Mouse (Mus musculus) stomach, postnatal 0 days (tissue): ENCODE measurements around the gene Spats1. TPM values are rescaled to one million over a fixed set of nuclear protein-coding genes. Genes with fewer than 3 reads are reported as not detected.
A peak's percentile ranks its signal among the peaks of the same experiment; 100 is the strongest.

Source experiments
- ATAC-seq: fragments of 200-750 bp; cut with Nextera tagmentation; 2 replicates; pipeline ENCODE4 v1.8.0; 2017; ENCODE audit not compliant: low FRiP score, low TSS enrichment
- DNase-seq: peaks from one replicate; pipeline ENCODE4 v3.0.0-alpha.2; 2016; ENCODE audit warnings: low spot score
- H3K27ac ChIP-seq: fragments of 300-500 bp; sonication (generic); replicated peaks from 2 replicates; pipeline ENCODE4 v1.5.1; 2014; ENCODE audit warnings: mild to moderate bottlenecking, control low read depth
- H3K27me3 ChIP-seq: fragments of 300-500 bp; sonication (generic); 2 replicates; pipeline ENCODE4 v1.6.1; 2014; ENCODE audit warnings: low read length; ENCODE audit not compliant: control insufficient read depth, insufficient read depth
- H3K36me3 ChIP-seq: fragments of 300-500 bp; sonication (generic); 2 replicates; pipeline ENCODE4 v1.6.1; 2014; ENCODE audit warnings: low read length, mixed read lengths; ENCODE audit not compliant: control insufficient read depth, insufficient read depth
- H3K4me1 ChIP-seq: fragments of 300-500 bp; sonication (generic); replicated peaks from 2 replicates; pipeline ENCODE4 v1.6.1; 2014; ENCODE audit warnings: antibody characterized with exemption; ENCODE audit not compliant: control insufficient read depth, insufficient read depth
- H3K4me2 ChIP-seq: fragments of 300-500 bp; sonication (generic); replicated peaks from 2 replicates; pipeline ENCODE4 v1.6.1; 2014; ENCODE audit warnings: low read depth, mild to moderate bottlenecking, control low read depth, moderate library complexity
- H3K4me3 ChIP-seq: fragments of 300-500 bp; sonication (generic); 2 replicates; pipeline ENCODE4 v1.5.1; 2014; ENCODE audit warnings: low read depth, low read length, control low read depth
- H3K9ac ChIP-seq: fragments of 300-500 bp; sonication (generic); 2 replicates; pipeline ENCODE4 v1.6.1; 2014; ENCODE audit warnings: mild to moderate bottlenecking, low read length, control low read depth, mixed read lengths
- H3K9me3 ChIP-seq: fragments of 300-500 bp; sonication (generic); 2 replicates; pipeline ENCODE4 v1.6.1; 2016; ENCODE audit warnings: low read length; ENCODE audit not compliant: control insufficient read depth
- CTCF ChIP-seq: IDR thresholded peaks from 2 replicates; pipeline ENCODE4 v1.5.1; 2016; ENCODE audit warnings: antibody characterized with exemption, low read depth, mild to moderate bottlenecking, moderate library complexity
- EP300 ChIP-seq: optimal IDR thresholded peaks from 2 replicates; pipeline ENCODE3; 2016; ENCODE audit warnings: antibody characterized with exemption
- WGBS: fragments of 180-500 bp; shearing (Covaris S2); extraction: QIAGEN DNeasy Blood & Tissue Kit; methylation state at CpG from one replicate; pipeline ENCODE4 v1.1.7; 2014; 5-methylcytosine and 5-hydroxymethylcytosine counted together
- polyA plus RNA-seq: library from polyadenylated mRNA; unstranded; fragments of >200 nt; fragmentation: Nextera tagmentation; extraction: Ambion mirVana; gene quantifications from 2 replicates; pipeline ENCODE4 v1.2.1, GENCODE M21; 2015

The Spats1 gene
- polyA plus RNA-seq, 1 experiment from 2014 or later, result 0.24 TPM

DNA sequence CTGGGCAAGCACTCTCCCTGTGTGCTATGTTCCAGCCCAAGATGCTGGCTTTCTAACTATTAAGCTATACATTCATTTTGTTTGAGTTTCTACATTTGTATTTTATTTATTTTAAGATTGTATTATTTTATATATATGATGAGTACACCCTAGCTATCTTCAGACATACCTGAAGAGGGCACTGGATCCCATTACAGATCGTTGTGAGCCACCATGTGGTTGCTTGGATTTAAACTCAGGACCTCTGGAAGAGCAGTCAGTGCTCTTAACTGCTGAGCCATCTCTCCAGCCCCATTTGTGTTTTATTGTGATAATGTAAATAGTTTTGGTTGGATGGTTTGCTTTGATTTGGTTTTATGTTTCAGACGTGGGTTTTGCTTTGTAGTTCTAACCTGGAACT is 24.3 kb upstream of the Spats1 start:
- H3K9me3 ChIP-seq, result no peaks in the 10 kb centered on the region
- H3K4me2 ChIP-seq, result no peak overlapping the region
- TF ChIP-seq CTCF (no peak), EP300 (no peak)
- DNase-seq, result no peak
- H3K36me3 ChIP-seq, result no peaks in the 10 kb centered on the region
- WGBS, result 36% methylated on average over 2 of the region's 2 CpGs
- ATAC-seq, result no peak
- H3K4me1 ChIP-seq, result no peaks in the 10 kb centered on the region
- no peak overlapping the region for H3K9ac ChIP-seq
- H3K27ac ChIP-seq, result no peak overlapping the region
- H3K27me3 ChIP-seq, result no peaks in the 10 kb centered on the region
- no peak overlapping the region for H3K4me3 ChIP-seq

DNA sequence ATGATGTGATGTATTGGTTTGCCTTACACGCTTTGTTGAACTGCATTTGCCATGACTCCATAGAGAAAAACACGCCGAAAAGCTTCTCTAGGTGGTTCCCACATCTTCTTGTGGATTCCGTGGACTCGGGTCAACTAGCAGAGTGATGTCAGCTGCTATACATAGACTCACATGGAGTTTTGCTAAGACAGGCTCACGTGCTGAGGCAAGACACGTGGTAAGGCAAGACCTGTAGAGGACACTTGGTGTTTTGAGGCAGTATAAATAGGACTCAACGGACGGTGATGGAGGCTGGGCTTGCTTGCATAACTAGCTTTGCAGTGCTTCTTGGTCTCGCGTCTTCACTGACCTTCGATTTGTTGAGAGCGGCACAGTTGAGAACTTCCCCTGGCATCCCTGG is 23.2 kb upstream of the Spats1 start:
- ATAC-seq (no peak), DNase-seq (no peak)
- H3K4me1 ChIP-seq, result no peaks in the 10 kb centered on the region
- TF ChIP-seq EP300, result no peak
- no peak for TF ChIP-seq CTCF
- WGBS, result 79% methylated on average over 13 of the region's 13 CpGs
- H3K36me3 ChIP-seq, result no peaks in the 10 kb centered on the region
- H3K27ac ChIP-seq, result no peak overlapping the region
- H3K9me3 ChIP-seq, result no peaks in the 10 kb centered on the region
- no peak overlapping the region for H3K4me2 ChIP-seq
- no peaks in the 10 kb centered on the region for H3K27me3 ChIP-seq
- H3K4me3 ChIP-seq, result no peak overlapping the region
- no peak overlapping the region for H3K9ac ChIP-seq

DNA sequence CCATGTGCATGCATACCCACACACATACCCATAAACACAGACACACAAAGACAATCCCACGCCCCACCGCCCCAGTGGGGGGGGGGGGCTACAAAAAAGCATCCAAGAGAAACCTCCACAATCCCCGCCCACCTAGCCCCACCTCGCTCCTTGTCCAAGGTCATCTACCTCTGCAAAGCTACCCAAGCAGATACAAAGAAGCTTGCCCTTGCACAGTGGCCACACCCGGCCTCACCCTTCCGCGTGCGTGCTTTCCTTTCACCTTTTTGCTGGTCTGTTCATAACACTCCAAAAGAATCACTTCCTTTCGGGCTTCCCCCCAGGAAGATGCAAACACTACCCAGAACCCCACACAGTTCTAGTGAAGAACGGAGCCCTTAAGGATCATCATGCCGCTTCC is 20.2 kb upstream of the Spats1 start:
- H3K4me1 ChIP-seq, result no peaks in the 10 kb centered on the region
- no peak overlapping the region for H3K9ac ChIP-seq
- TF ChIP-seq EP300, result no peak
- TF ChIP-seq CTCF, result no peak
- ATAC-seq (peak; percentile 51; the same call in 1 of the 2 replicates), DNase-seq (peak; percentile 54)
- WGBS, result 55% methylated on average over 11 of the region's 11 CpGs
- no peaks in the 10 kb centered on the region for H3K36me3 ChIP-seq
- no peak overlapping the region for H3K27ac ChIP-seq
- H3K9me3 ChIP-seq, result no peaks in the 10 kb centered on the region
- no peak overlapping the region for H3K4me2 ChIP-seq
- H3K4me3 ChIP-seq, result no peak overlapping the region
- no peaks in the 10 kb centered on the region for H3K27me3 ChIP-seq

DNA sequence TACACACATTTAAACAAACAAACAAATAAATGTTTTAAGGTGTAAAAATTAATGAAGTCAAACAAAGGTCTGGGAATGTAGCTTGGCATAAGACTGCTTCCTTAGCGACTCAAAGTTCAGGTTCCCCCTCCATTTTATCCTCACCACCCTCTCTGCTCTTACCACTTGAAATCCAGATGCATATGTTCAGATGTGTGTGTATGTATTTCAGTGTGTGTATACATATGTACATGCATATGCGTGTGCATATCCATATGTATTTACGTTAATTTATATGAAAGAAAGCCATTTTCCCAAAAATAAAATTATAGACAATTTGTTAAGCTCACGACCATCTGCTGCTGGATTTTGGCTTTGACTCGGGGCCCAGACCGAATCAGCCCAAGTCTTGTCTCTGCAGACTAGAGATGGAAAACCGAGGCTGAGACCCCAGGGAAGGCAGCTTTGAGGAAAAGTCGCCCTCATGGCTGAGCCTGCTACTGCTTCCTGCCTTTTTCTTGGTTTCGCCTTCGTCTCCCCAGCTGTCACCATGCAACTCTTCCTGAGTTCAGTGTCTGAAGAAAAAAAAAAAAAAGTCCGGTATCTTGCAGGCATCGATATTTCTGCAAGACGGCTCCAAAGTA is 15.4 kb upstream of the Spats1 start:
- DNase-seq (no peak), ATAC-seq (no peak)
- Histone ChIP-seq H3K9me3 (no peaks in the 10 kb centered on the region), H3K27me3 (no peaks in the 10 kb centered on the region), H3K4me1 (no peaks in the 10 kb centered on the region), H3K4me3 (no peak overlapping the region), H3K9ac (no peak overlapping the region), H3K36me3 (no peaks in the 10 kb centered on the region), H3K27ac (no peak overlapping the region), H3K4me2 (no peak overlapping the region)
- TF ChIP-seq EP300, result no peak
- TF ChIP-seq CTCF, result no peak
- 49% methylated on average over 13 of the region's 13 CpGs for WGBS

DNA sequence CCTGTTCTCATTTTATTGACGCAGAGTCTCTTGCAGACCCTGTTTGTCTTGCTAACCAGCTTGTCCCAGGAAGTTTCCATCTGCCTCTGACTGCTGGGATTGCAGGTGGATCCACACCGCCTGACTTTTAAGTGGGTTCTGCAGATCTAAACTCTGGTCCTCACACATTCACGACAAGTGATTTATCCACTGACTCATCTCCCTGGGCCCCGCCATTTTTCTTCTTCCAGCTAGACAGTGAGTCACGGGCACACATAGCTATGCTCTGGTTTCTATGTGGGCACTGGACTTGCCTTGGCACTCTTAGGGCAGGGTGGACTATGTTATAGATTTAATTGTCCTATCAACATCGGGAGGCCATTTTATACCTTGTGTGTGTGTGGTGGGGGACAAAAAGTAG is 14.5 kb upstream of the Spats1 start:
- no peaks in the 10 kb centered on the region for H3K27me3 ChIP-seq
- TF ChIP-seq CTCF, result no peak
- TF ChIP-seq EP300, result no peak
- no peak overlapping the region for H3K4me2 ChIP-seq
- no peaks in the 10 kb centered on the region for H3K4me1 ChIP-seq
- no peak overlapping the region for H3K27ac ChIP-seq
- H3K9me3 ChIP-seq, result no peaks in the 10 kb centered on the region
- DNase-seq, result no peak
- no peak overlapping the region for H3K4me3 ChIP-seq
- WGBS, result 68% methylated on average over 6 of the region's 6 CpGs
- H3K9ac ChIP-seq, result no peak overlapping the region
- H3K36me3 ChIP-seq, result no peaks in the 10 kb centered on the region
- no peak for ATAC-seq

DNA sequence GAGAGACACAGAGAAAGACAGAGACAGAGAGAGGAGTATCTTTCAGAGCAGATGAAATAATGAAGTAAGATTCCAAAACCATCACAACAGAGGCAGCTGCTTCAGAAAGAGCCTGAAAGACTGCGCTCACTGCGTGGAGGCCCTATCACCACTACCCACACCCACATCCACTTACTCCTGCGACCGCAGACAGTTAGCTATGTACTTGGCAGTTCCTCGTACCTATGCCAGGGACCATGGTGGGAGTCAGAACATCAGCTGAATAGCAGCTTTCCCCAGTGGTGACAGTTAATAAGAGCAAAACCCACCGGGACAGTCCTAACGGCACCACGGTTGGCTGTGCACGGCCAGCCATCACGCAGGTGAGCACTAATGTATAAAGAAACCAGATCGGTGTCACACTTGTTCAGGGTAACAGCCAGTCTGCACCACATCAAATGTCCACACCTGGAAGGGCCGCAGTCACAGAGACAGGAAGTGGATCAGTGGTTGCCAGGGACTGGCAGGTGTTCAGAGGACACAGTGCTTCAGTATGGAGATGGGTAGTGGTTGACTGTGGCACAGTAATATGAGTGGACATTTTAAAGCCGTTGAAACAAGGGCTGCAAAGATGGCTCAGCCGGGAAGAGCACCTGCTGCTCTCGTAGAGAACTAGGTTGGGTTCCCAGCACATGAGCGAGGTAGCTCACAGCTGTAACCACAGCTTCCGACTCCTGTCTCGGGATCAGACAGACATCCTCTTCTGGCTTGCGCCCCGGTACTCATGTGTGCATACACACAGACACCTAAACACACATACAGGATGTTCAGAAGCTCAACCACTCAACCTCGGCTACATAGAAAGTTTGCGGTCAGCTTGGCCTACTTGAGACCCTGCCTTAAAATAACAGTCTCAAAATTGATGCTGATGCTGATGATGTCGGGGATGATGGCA is 13.4 kb upstream of the Spats1 start:
- Histone ChIP-seq H3K4me3 (no peak overlapping the region), H3K4me1 (no peaks in the 10 kb centered on the region), H3K4me2 (no peak overlapping the region), H3K36me3 (no peaks in the 10 kb centered on the region), H3K9ac (no peak overlapping the region), H3K27me3 (no peaks in the 10 kb centered on the region), H3K9me3 (no peaks in the 10 kb centered on the region), H3K27ac (no peak overlapping the region)
- no peak for ATAC-seq
- TF ChIP-seq CTCF (no peak), EP300 (no peak)
- 82% methylated on average over 23 of the region's 23 CpGs for WGBS
- no peak for DNase-seq
